Mouse (Mus musculus): ENCODE measurements around the gene Slc1a5. TPM values are rescaled to one million over a fixed set of nuclear protein-coding genes. Genes with fewer than 3 reads are reported as not detected.

Gene Slc1a5
- total and polyA plus RNA-seq, 2 experiments from 2014 or later = 28.1 to 81.4 TPM

DNA sequence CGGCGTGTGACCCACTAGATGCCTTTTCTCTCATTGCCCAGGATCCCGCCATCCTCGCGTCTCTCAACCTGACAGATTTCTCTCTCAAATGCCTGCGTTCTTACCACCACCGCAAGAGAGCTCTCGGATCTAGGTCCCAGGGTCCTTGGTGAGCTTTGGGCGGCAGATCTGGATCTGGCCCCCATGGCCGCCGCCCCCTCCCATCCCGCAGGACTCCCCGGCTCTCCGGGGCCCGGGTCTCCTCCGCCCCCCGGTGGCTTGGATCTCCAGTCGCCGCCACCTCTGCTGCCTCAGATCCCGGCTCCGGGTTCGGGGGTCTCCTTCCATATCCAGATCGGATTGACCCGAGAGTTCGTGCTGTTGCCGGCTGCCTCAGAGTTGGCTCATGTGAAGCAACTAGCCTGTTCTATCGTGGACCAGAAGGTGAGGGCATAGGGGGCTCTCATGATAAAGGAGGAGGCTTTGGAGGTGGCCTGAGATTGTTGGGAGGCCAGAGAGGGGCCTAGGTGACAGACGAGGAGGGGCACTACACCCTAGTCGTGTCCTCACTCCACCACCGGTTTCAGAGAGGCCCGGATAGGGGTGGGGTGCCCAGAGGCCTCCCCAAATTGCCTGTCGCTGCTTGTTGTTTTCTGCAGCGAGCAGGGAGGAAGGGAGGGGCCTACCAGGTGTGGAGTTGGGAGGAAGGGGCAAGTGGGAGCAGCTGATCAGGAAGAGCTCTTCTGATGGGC, 62.5 kb downstream of the Slc1a5 start:
- peak overlapping the region; percentile 84 for H3K4me3 ChIP-seq (ENCODE audit: low read depth, low read length)
- peak overlapping the region; percentile 83 for H3K9ac ChIP-seq (replicated peaks; ENCODE audit: low read depth, low read length)
- ATAC-seq (ENCODE audit: insufficient read depth, low read depth) (no peak), DNase-seq (ENCODE audit: low spot score) (no peak)
- WGBS = 3% methylated on average over 33 of the region's 33 CpGs
- H3K36me3 ChIP-seq (replicated peaks; ENCODE audit: control insufficient read depth, insufficient read depth, low read length) = peaks cover 43% of the 10 kb centered on the region
- H3K4me2 ChIP-seq (ENCODE audit: low read depth, low read length) = peak overlapping the region; percentile 96
- H3K4me1 ChIP-seq (ENCODE audit: control insufficient read depth, insufficient read depth) = peaks cover 10% of the 10 kb centered on the region; the same call in 1 of the 2 replicates
- no peak for TF ChIP-seq EP300 (IDR thresholded peaks at IDR 0.05; ENCODE audit: low read depth)
- no peak for TF ChIP-seq CTCF (IDR thresholded peaks at IDR 0.05; ENCODE audit: low read depth)
- no peaks in the 10 kb centered on the region for H3K9me3 ChIP-seq (replicated peaks; ENCODE audit: control insufficient read depth, low read length)
- no peaks in the 10 kb centered on the region for H3K27me3 ChIP-seq (ENCODE audit: control insufficient read depth, insufficient read depth, low read length)
- H3K27ac ChIP-seq (ENCODE audit: low read depth) = peak overlapping the region; percentile 90

DNA sequence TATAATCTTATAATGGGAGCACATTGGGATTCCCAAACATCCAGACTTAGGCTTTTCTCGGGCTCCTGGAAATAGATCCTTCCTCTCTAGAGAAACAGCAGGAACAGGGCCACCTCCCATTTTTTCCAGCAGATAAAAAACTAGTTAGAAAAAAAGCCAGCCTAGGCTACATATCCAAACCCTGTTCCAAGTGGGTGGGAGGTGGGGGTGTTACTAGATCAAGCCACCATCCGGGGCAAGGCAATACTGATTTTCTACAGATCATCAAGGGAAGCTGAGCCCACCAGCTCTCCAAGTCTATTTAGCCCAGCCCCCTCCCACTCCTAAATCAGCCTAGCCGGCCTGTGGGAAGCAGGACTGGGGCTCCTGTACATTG, 63.5 kb downstream of the Slc1a5 start:
- TF ChIP-seq CTCF (IDR thresholded peaks at IDR 0.05; ENCODE audit: low read depth) (no peak), EP300 (IDR thresholded peaks at IDR 0.05; ENCODE audit: low read depth) (no peak)
- Histone ChIP-seq H3K27me3 (ENCODE audit: control insufficient read depth, insufficient read depth, low read length) (no peaks in the 10 kb centered on the region), H3K4me3 (ENCODE audit: low read depth, low read length) (peak overlapping the region; percentile 84), H3K36me3 (replicated peaks; ENCODE audit: control insufficient read depth, insufficient read depth, low read length) (peaks cover 42% of the 10 kb centered on the region), H3K9me3 (replicated peaks; ENCODE audit: control insufficient read depth, low read length) (no peaks in the 10 kb centered on the region), H3K9ac (replicated peaks; ENCODE audit: low read depth, low read length) (peak overlapping the region; percentile 83; the same call in 1 of the 2 replicates), H3K4me1 (ENCODE audit: control insufficient read depth, insufficient read depth) (peaks cover 10% of the 10 kb centered on the region; the same call in 1 of the 2 replicates), H3K4me2 (ENCODE audit: low read depth, low read length) (peak overlapping the region; percentile 96), H3K27ac (ENCODE audit: low read depth) (peak overlapping the region; percentile 90)
- 57% methylated on average over 3 of the region's 3 CpGs for WGBS
- DNase-seq (ENCODE audit: low spot score) (no peak), ATAC-seq (ENCODE audit: insufficient read depth, low read depth) (no peak)

DNA sequence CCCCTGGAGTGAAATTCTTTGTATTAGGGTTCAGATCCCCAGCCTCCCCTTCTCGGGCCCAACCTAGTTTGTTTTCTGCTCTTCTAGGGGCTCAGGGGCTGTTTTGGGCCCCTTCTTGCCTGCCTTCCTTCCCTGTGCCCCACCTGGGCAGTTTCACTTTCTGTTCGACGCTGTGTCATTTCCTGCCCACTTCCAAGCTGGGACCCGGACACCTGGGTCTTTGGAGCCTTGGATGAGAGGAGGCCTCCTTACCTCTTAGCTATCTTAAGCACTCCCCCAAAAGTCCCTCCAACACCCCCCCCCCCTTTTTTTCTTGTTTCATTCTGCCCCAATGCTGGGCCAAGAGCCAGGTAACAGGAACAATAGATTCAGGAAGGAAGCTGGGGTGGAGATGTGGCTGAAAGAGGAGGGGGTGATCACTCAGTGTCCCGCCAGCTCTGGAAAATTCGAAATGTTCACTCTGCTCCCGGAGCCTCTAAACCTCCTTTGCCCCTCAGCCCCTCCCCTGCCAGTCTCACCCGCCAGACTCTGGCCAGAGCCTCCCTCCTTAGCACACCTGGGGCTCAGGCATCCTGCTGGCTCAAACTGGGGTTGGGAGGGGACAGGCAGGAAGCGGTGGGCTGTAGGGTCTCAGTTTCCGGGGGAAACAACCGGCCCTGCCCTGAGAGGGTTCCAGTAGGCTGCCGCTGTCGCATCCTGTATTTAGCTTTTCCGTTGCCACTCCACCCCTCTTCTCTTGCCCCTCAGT, 64.1 kb downstream of the Slc1a5 start:
- Histone ChIP-seq H3K27me3 (ENCODE audit: control insufficient read depth, insufficient read depth, low read length) (no peaks in the 10 kb centered on the region), H3K4me1 (ENCODE audit: control insufficient read depth, insufficient read depth) (peaks cover 10% of the 10 kb centered on the region; the same call in 1 of the 2 replicates), H3K4me3 (ENCODE audit: low read depth, low read length) (peak overlapping the region; percentile 84), H3K4me2 (ENCODE audit: low read depth, low read length) (peak overlapping the region; percentile 96), H3K27ac (ENCODE audit: low read depth) (peak overlapping the region; percentile 90), H3K9ac (replicated peaks; ENCODE audit: low read depth, low read length) (peak overlapping the region; percentile 54; the same call in 1 of the 2 replicates), H3K9me3 (replicated peaks; ENCODE audit: control insufficient read depth, low read length) (no peaks in the 10 kb centered on the region), H3K36me3 (replicated peaks; ENCODE audit: control insufficient read depth, insufficient read depth, low read length) (peaks cover 42% of the 10 kb centered on the region)
- WGBS = 39% methylated on average over 14 of the region's 14 CpGs
- TF ChIP-seq EP300 (IDR thresholded peaks at IDR 0.05; ENCODE audit: low read depth) (0 out of 2 replicates have a peak, but pooled peaks have one; percentile 26), CTCF (IDR thresholded peaks at IDR 0.05; ENCODE audit: low read depth) (no peak)
- DNase-seq (ENCODE audit: low spot score) (peak; percentile 60), ATAC-seq (ENCODE audit: insufficient read depth, low read depth) (peak; percentile 13)

DNA sequence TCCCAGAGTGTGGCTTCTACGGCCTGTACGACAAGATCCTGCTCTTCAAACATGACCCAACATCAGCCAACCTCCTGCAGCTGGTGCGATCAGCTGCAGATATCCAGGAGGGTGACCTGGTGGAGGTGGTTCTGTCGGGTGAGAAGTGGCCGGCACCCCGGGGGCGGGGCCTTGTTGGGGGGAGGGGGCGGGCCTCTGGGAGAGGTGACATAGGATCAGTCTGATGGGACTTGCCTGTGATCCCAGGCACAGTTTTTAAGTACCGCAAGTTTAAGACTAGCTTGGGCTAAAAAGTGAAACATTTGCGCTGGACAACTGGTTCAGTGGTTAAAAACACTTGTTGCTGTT, 64.7 kb downstream of the Slc1a5 start:
- 47% methylated on average over 10 of the region's 10 CpGs for WGBS
- Histone ChIP-seq H3K36me3 (replicated peaks; ENCODE audit: control insufficient read depth, insufficient read depth, low read length) (peaks cover 41% of the 10 kb centered on the region), H3K4me1 (ENCODE audit: control insufficient read depth, insufficient read depth) (peaks cover 10% of the 10 kb centered on the region; the same call in 1 of the 2 replicates), H3K4me2 (ENCODE audit: low read depth, low read length) (peak overlapping the region; percentile 96), H3K4me3 (ENCODE audit: low read depth, low read length) (peak overlapping the region; percentile 84), H3K27me3 (ENCODE audit: control insufficient read depth, insufficient read depth, low read length) (no peaks in the 10 kb centered on the region), H3K9me3 (replicated peaks; ENCODE audit: control insufficient read depth, low read length) (no peaks in the 10 kb centered on the region), H3K9ac (replicated peaks; ENCODE audit: low read depth, low read length) (peak overlapping the region; percentile 54; the same call in 1 of the 2 replicates), H3K27ac (ENCODE audit: low read depth) (peak overlapping the region; percentile 90)
- DNase-seq (ENCODE audit: low spot score) (no peak), ATAC-seq (ENCODE audit: insufficient read depth, low read depth) (no peak)
- TF ChIP-seq CTCF (IDR thresholded peaks at IDR 0.05; ENCODE audit: low read depth) = no peak
- no peak for TF ChIP-seq EP300 (IDR thresholded peaks at IDR 0.05; ENCODE audit: low read depth)

DNA sequence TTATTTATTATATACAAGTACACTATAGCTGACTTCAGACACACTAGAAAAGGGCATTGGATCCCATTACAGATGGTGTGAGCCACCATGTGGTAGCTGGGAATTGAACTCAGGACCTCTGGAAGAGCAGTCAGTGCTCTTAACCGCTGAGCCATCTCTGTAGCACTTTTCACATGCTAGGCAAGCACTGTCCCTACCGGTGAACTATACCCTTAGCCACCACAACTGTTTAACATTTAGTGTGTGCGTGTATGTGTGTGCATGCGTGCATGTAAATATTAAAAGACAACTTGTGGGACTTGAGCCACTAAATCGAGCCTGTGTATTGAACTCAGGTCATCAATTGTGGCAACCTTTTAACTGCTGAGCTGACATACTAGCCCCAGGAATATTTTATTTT, 65.6 kb downstream of the Slc1a5 start:
- no peak for ATAC-seq (ENCODE audit: insufficient read depth, low read depth)
- Histone ChIP-seq H3K36me3 (replicated peaks; ENCODE audit: control insufficient read depth, insufficient read depth, low read length) (peaks cover 38% of the 10 kb centered on the region), H3K4me2 (ENCODE audit: low read depth, low read length) (no peak overlapping the region), H3K9ac (replicated peaks; ENCODE audit: low read depth, low read length) (no peak overlapping the region), H3K27me3 (ENCODE audit: control insufficient read depth, insufficient read depth, low read length) (no peaks in the 10 kb centered on the region), H3K4me1 (ENCODE audit: control insufficient read depth, insufficient read depth) (peaks cover 10% of the 10 kb centered on the region; the same call in 1 of the 2 replicates), H3K9me3 (replicated peaks; ENCODE audit: control insufficient read depth, low read length) (no peaks in the 10 kb centered on the region), H3K4me3 (ENCODE audit: low read depth, low read length) (no peak overlapping the region), H3K27ac (ENCODE audit: low read depth) (no peak overlapping the region)
- no peak for TF ChIP-seq EP300 (IDR thresholded peaks at IDR 0.05; ENCODE audit: low read depth)
- no peak for TF ChIP-seq CTCF (IDR thresholded peaks at IDR 0.05; ENCODE audit: low read depth)
- DNase-seq (ENCODE audit: low spot score) = no peak
- WGBS = 92% methylated on average over 5 of the region's 5 CpGs

All from heart, postnatal 0 days (tissue).